ENCODE assay signal across 9 mouse cellular contexts in genomic region chr2:152349842-152350540, GRCm38 (mm10). TPM values are rescaled to one million over a fixed set of nuclear protein-coding genes. Genes with fewer than 3 reads are reported as not detected.
A peak's percentile ranks its signal among the peaks of the same experiment; 100 is the strongest.
DNase-seq lines count a peak whose midpoint lies in the region; ATAC-seq lines count a peak whose summit lies in the region.
"Had no signal": no experiment of that assay in that cellular context is flagged by ENCODE, and none has a peak within 500 bp of the region (broad histone marks: within the 10 kb centered on the region; RNA-seq: fewer than 3 reads in every experiment).

No protein-coding gene starts in this region.

- 0 out of 2 replicates have a peak, but pooled peaks cover 5% of the 10 kb centered on the region for H3K4me1 ChIP-seq in kidney, embryonic 16.5 days (ENCODE audit: insufficient read depth, low read length)
- H3K4me1 ChIP-seq in forebrain, embryonic 10.5 days = peaks cover 8% of the 10 kb centered on the region; the same call in 1 of the 2 replicates

- H3K9me3 ChIP-seq in kidney, embryonic 16.5 days (ENCODE audit: low read length) = no peaks in the 10 kb centered on the region
- H3K9me3 ChIP-seq in forebrain, embryonic 10.5 days = no peaks in the 10 kb centered on the region

- H3K4me2 ChIP-seq in kidney, embryonic 16.5 days (replicated peaks; ENCODE audit: low read depth, low read length) = no peak overlapping the region

- peak; percentile 81 for DNase-seq in 3134 (ENCODE audit: extremely low read depth, insufficient read length, low spot score)
- peak; percentile 94 for DNase-seq in ES-CJ7 (ENCODE audit: low read depth, low spot score)
- DNase-seq in heart, adult 18-20 months = peak; percentile 74 to 83
- DNase-seq in forebrain, embryonic 10.5 days (ENCODE audit: extremely low spot score, low spot score) = no peak
- no peak for DNase-seq in urinary bladder, adult 2 months (ENCODE audit: low spot score)
- DNase-seq in layer of hippocampus, postnatal 10 days (ENCODE audit: low spot score in 2 of 2) = no peak

- no peaks in the 10 kb centered on the region for H3K36me3 ChIP-seq in kidney, embryonic 16.5 days (ENCODE audit: insufficient read depth, low read length)
- H3K36me3 ChIP-seq in forebrain, embryonic 10.5 days (replicated peaks) = no peaks in the 10 kb centered on the region

- no peak overlapping the region for H3K9ac ChIP-seq in kidney, embryonic 16.5 days (replicated peaks; ENCODE audit: low read length)

- H3K27me3 ChIP-seq in kidney, embryonic 16.5 days (ENCODE audit: insufficient read depth, low read length) = no peaks in the 10 kb centered on the region
- H3K27me3 ChIP-seq in forebrain, embryonic 10.5 days (ENCODE audit: poor library complexity, severe bottlenecking) = peaks cover 9% of the 10 kb centered on the region

- H3K4me3 ChIP-seq in kidney, embryonic 16.5 days (ENCODE audit: low read length) = no peak overlapping the region
- no peak overlapping the region for H3K4me3 ChIP-seq in forebrain, embryonic 10.5 days

- ATAC-seq in kidney, embryonic 16.5 days (ENCODE audit: low FRiP score, low TSS enrichment) = 0 out of 2 replicates have a peak, but pooled peaks have one; percentile 42
- peak; percentile 64 for ATAC-seq in megakaryocyte progenitor cell, adult 5-6 weeks (replicated peaks; ENCODE audit: poor library complexity)

- no peak overlapping the region for H3K27ac ChIP-seq in kidney, embryonic 16.5 days (ENCODE audit: low read length)
- no peak overlapping the region for H3K27ac ChIP-seq in forebrain, embryonic 10.5 days

- 86% methylated on average over 8 of the region's 8 CpGs for WGBS in kidney, embryonic 16.5 days
- 91% methylated on average over 8 of the region's 8 CpGs for WGBS in forebrain, embryonic 10.5 days

RNA-seq across cellular contexts. Expression of gene Trib3, which starts 6.2 kb away (rescaled TPM):
- total RNA-seq in heart, adult 18-20 months (2021) = 1 to 10 TPM; 2.8 to 3.8 TPM
- polyA plus RNA-seq in kidney, embryonic 16.5 days (2015; fragmentation: Nextera tagmentation; extraction: Ambion mirVana) = 1.8 and 1.9 TPM in 2 replicates
- not detected in 2 replicates for total RNA-seq in megakaryocyte progenitor cell, adult 5-6 weeks (2015)
- not detected in 2 replicates for total RNA-seq in megakaryocyte progenitor cell, adult 5-6 weeks (2017)
- 2.3 and 3.1 TPM in 2 replicates for polyA plus RNA-seq in forebrain, embryonic 10.5 days (2016; fragmentation: Nextera tagmentation; extraction: Ambion mirVana)
- 2.4 and 2.9 TPM in 2 replicates for polyA plus RNA-seq in urinary bladder, adult 2 months (2012; rRNA removed)
- under 1 TPM; 0.30 to 0.58 TPM for total RNA-seq in layer of hippocampus, postnatal 10 days (2021)

RNA-seq across cellular contexts. Expression of gene Rbck1, which starts 17.5 kb away (rescaled TPM):
- total RNA-seq in heart, adult 18-20 months (2021) = 10 to 100 TPM; 45.8 to 46.9 TPM
- polyA plus RNA-seq in kidney, embryonic 16.5 days (2015; fragmentation: Nextera tagmentation; extraction: Ambion mirVana) = 93.4 and 96.6 TPM in 2 replicates
- 50.3 and 75.6 TPM in 2 replicates for total RNA-seq in megakaryocyte progenitor cell, adult 5-6 weeks (2015)
- 66.8 and 67.2 TPM in 2 replicates for total RNA-seq in megakaryocyte progenitor cell, adult 5-6 weeks (2017)
- polyA plus RNA-seq in forebrain, embryonic 10.5 days (2016; fragmentation: Nextera tagmentation; extraction: Ambion mirVana) = 98.1 and 98.2 TPM in 2 replicates
- polyA plus RNA-seq in urinary bladder, adult 2 months (2012; rRNA removed) = 110 and 132 TPM in 2 replicates
- total RNA-seq in layer of hippocampus, postnatal 10 days (2021) = 100 to 1,000 TPM; 101 to 102 TPM

RNA-seq across cellular contexts. Expression of gene Nrsn2, which starts 26.4 kb away (rescaled TPM):
- not detected for total RNA-seq in heart, adult 18-20 months (2021)
- 0.91 and 1.6 TPM in 2 replicates for polyA plus RNA-seq in kidney, embryonic 16.5 days (2015; fragmentation: Nextera tagmentation; extraction: Ambion mirVana)
- not detected in 2 replicates for total RNA-seq in megakaryocyte progenitor cell, adult 5-6 weeks (2015)
- total RNA-seq in megakaryocyte progenitor cell, adult 5-6 weeks (2017) = not detected in 2 replicates
- 1.1 and 2.4 TPM in 2 replicates for polyA plus RNA-seq in forebrain, embryonic 10.5 days (2016; fragmentation: Nextera tagmentation; extraction: Ambion mirVana)
- polyA plus RNA-seq in urinary bladder, adult 2 months (2012; rRNA removed) = not detected in 2 replicates
- 10 to 100 TPM; 35.3 to 35.4 TPM for total RNA-seq in layer of hippocampus, postnatal 10 days (2021)
- polyA plus RNA-seq: liver, embryonic 16.5 days had no signal

RNA-seq across cellular contexts. Expression of gene Sox12, which starts 47.9 kb away (rescaled TPM):
- total RNA-seq in heart, adult 18-20 months (2021) = 1 to 10 TPM; 5.7 to 5.8 TPM
- polyA plus RNA-seq in kidney, embryonic 16.5 days (2015; fragmentation: Nextera tagmentation; extraction: Ambion mirVana) = 8.9 and 10.0 TPM in 2 replicates
- total RNA-seq in megakaryocyte progenitor cell, adult 5-6 weeks (2015) = 6.8 and 9.0 TPM in 2 replicates
- 1.9 and 2.2 TPM in 2 replicates for total RNA-seq in megakaryocyte progenitor cell, adult 5-6 weeks (2017)
- 9.3 and 9.5 TPM in 2 replicates for polyA plus RNA-seq in forebrain, embryonic 10.5 days (2016; fragmentation: Nextera tagmentation; extraction: Ambion mirVana)
- polyA plus RNA-seq in urinary bladder, adult 2 months (2012; rRNA removed) = 8.6 and 12.6 TPM in 2 replicates
- 10 to 100 TPM; 37.5 to 38.1 TPM for total RNA-seq in layer of hippocampus, postnatal 10 days (2021)

RNA-seq across cellular contexts. Expression of gene Tbc1d20, which starts 56.4 kb away (rescaled TPM):
- 10 to 100 TPM; 40.2 to 48.8 TPM for total RNA-seq in heart, adult 18-20 months (2021)
- 41.1 and 41.8 TPM in 2 replicates for polyA plus RNA-seq in kidney, embryonic 16.5 days (2015; fragmentation: Nextera tagmentation; extraction: Ambion mirVana)
- 18.4 and 19.7 TPM in 2 replicates for total RNA-seq in megakaryocyte progenitor cell, adult 5-6 weeks (2015)
- 17.2 and 19.1 TPM in 2 replicates for total RNA-seq in megakaryocyte progenitor cell, adult 5-6 weeks (2017)
- polyA plus RNA-seq in forebrain, embryonic 10.5 days (2016; fragmentation: Nextera tagmentation; extraction: Ambion mirVana) = 28.4 and 28.6 TPM in 2 replicates
- polyA plus RNA-seq in urinary bladder, adult 2 months (2012; rRNA removed) = 42.0 and 44.4 TPM in 2 replicates
- total RNA-seq in layer of hippocampus, postnatal 10 days (2021) = 10 to 100 TPM; 47.6 to 52.3 TPM

Comparison
In these comparisons a context has a peak if more than half of its experiments do, and no peak if none do; other contexts are left out.
1. DNase-seq: peak in 3134 (single experiment), ES-CJ7 (single experiment) and heart, adult 18-20 months (2 of 2); none in forebrain, embryonic 10.5 days (single experiment), urinary bladder, adult 2 months (single experiment) and layer of hippocampus, postnatal 10 days (0 of 2).
2. RNA of gene Nrsn2, which starts 26.4 kb away (total RNA-seq): 35.3 to 35.4 TPM in layer of hippocampus, postnatal 10 days; not detected in heart, adult 18-20 months and not detected in megakaryocyte progenitor cell, adult 5-6 weeks; every median in the first group is over 10 times any median in the second.